Mouse (Mus musculus) midbrain, embryonic 14.5 days (tissue): ENCODE measurements at regions not wholly inside any gene's neighbourhood (a gene's known extent, or its start where the extent isn't known, plus 50 kb on each side); places are given as distances from the start of the nearest gene placed in this dataset.
A peak's percentile ranks its signal among the peaks of the same experiment; 100 is the strongest.

Experiments
- ATAC-seq: fragments of 200-750 bp; cut with Nextera tagmentation; 2 replicates; pipeline ENCODE4 v1.8.0; 2017; ENCODE audit warnings: moderate number of reproducible peaks, moderate library complexity; ENCODE audit not compliant: low FRiP score, low TSS enrichment
- DNase-seq: peaks from one replicate; pipeline ENCODE4 v3.0.0-alpha.2; 2015
- H3K27ac ChIP-seq: fragments of 300-500 bp; sonication (generic); replicated peaks from 2 replicates; pipeline ENCODE4 v1.5.1; 2014; ENCODE audit warnings: mild to moderate bottlenecking, low read depth, low read length, moderate library complexity
- H3K27me3 ChIP-seq: fragments of 300-500 bp; sonication (generic); 2 replicates; pipeline ENCODE4 v1.6.1; 2014; ENCODE audit warnings: low read length, control low read depth, mixed read lengths; ENCODE audit not compliant: control insufficient read depth, insufficient read depth
- H3K36me3 ChIP-seq: fragments of 300-500 bp; sonication (generic); 2 replicates; pipeline ENCODE4 v1.6.1; 2014; ENCODE audit warnings: low read length, control low read depth; ENCODE audit not compliant: control insufficient read depth, insufficient read depth
- H3K4me1 ChIP-seq: fragments of 300-500 bp; sonication (generic); 2 replicates; pipeline ENCODE4 v1.6.1; 2014; ENCODE audit warnings: mild to moderate bottlenecking, antibody characterized with exemption, low read length, control low read depth; ENCODE audit not compliant: control insufficient read depth, insufficient read depth
- H3K4me2 ChIP-seq: fragments of 300-500 bp; sonication (generic); 2 replicates; pipeline ENCODE4 v1.6.1; 2014; ENCODE audit warnings: mild to moderate bottlenecking, low read length, moderate library complexity
- H3K4me3 ChIP-seq: fragments of 300-500 bp; sonication (generic); replicated peaks from 2 replicates; pipeline ENCODE4 v1.5.1; 2014; ENCODE audit warnings: low read depth, low read length
- H3K9ac ChIP-seq: fragments of 300-500 bp; sonication (generic); replicated peaks from 2 replicates; pipeline ENCODE4 v1.6.1; 2014; ENCODE audit warnings: mild to moderate bottlenecking, low read length, moderate library complexity
- H3K9me3 ChIP-seq: fragments of 300-500 bp; sonication (generic); 2 replicates; pipeline ENCODE4 v1.6.1; 2016; ENCODE audit warnings: low read length, control low read depth, mixed read lengths; ENCODE audit not compliant: control insufficient read depth
- whole genome bisulfite sequencing: fragments of 180-500 bp; shearing (Covaris S2); extraction: QIAGEN DNeasy Blood & Tissue Kit; methylation state at CpG from one replicate; pipeline ENCODE4 v1.1.7; 2014; 5-methylcytosine and 5-hydroxymethylcytosine counted together

DNA sequence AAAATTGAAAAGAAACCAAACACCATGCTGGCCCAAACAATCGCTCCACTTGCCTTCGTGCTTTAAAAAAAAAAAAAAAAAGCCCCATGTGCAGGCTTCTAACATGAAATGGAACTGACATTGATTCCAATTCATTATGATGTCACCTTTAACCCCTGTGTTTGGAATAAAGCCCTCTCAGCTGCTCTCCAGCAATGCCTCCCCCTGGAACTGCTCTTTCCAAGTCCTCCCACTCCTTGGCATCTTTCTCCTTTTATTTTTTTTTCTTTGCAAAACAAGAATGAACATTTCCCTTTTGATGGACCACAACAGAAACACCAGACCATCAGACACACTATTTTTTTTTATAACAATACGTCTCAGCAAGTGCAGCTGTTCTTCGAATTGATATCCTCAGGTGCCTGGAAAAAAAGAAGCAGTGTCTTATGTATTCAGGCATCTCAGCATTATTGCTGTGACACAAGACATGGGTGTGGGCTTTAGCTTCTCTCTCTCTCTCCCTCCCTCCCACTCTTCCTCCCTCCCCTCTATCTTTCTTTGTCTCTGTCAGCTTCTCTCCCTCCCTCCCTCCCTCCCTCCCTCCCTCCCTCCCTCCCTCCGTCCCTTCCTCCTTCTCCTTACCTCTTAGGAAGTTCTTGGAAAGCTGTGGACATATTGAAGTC lies 152.3 kb upstream of the Pitrm1 start:
- Histone ChIP-seq H3K36me3 (no peaks in the 10 kb centered on the region), H3K9me3 (no peaks in the 10 kb centered on the region), H3K27me3 (no peaks in the 10 kb centered on the region), H3K4me2 (no peak overlapping the region), H3K27ac (no peak overlapping the region), H3K4me1 (no peaks in the 10 kb centered on the region), H3K9ac (no peak overlapping the region), H3K4me3 (no peak overlapping the region)
- 23% methylated on average over 4 of the region's 5 CpGs for WGBS
- DNase-seq, result no peak
- ATAC-seq, result no peak

DNA sequence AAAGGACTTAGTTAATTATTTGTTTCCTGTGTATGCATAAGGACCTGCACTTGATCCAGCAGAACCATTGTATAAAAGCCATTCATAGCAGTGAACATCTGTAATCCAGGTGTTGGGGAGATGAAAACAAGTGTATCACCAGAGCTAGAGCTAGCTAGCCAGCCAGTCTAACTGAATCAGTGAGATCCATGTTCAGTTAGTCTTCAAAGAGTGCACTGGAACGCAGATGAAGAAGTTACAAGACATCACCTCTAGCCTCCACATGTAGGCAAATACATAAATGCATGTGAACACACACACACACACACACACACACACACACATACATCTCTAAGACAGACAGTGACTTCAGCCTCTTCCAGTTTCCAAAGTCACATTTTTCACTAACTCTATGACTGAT lies 150.3 kb upstream of the Pitrm1 start:
- H3K4me3 ChIP-seq, result no peak overlapping the region
- H3K4me2 ChIP-seq, result no peak overlapping the region
- no peaks in the 10 kb centered on the region for H3K9me3 ChIP-seq
- no peaks in the 10 kb centered on the region for H3K36me3 ChIP-seq
- no peaks in the 10 kb centered on the region for H3K27me3 ChIP-seq
- WGBS, result 97% methylated on average over 1 of the region's 1 CpGs
- no peak for DNase-seq
- no peak for ATAC-seq
- H3K9ac ChIP-seq, result no peak overlapping the region
- H3K27ac ChIP-seq, result no peak overlapping the region
- no peaks in the 10 kb centered on the region for H3K4me1 ChIP-seq

GRCm38 (mm10) chr13:6431821-6432220 lies 116.1 kb upstream of the Pitrm1 start:
- Histone ChIP-seq H3K27ac (no peak overlapping the region), H3K4me2 (no peak overlapping the region), H3K9me3 (no peaks in the 10 kb centered on the region), H3K4me3 (no peak overlapping the region), H3K4me1 (no peaks in the 10 kb centered on the region), H3K36me3 (no peaks in the 10 kb centered on the region), H3K27me3 (no peaks in the 10 kb centered on the region), H3K9ac (no peak overlapping the region)
- no peak for DNase-seq
- 81% methylated on average over 4 of the region's 4 CpGs for WGBS
- no peak for ATAC-seq

- H3K4me3 ChIP-seq, result no peak overlapping the region
- no peak overlapping the region for H3K27ac ChIP-seq
- H3K4me2 ChIP-seq, result no peak overlapping the region
- no peak overlapping the region for H3K9ac ChIP-seq
- no peaks in the 10 kb centered on the region for H3K4me1 ChIP-seq
- no peaks in the 10 kb centered on the region for H3K36me3 ChIP-seq
- H3K27me3 ChIP-seq, result no peaks in the 10 kb centered on the region
- no peak for DNase-seq
- ATAC-seq, result no peak
- H3K9me3 ChIP-seq, result no peaks in the 10 kb centered on the region
Measured at GRCm38 (mm10) chr13:6446976-6447375, 101.0 kb upstream of the Pitrm1 start.

DNA sequence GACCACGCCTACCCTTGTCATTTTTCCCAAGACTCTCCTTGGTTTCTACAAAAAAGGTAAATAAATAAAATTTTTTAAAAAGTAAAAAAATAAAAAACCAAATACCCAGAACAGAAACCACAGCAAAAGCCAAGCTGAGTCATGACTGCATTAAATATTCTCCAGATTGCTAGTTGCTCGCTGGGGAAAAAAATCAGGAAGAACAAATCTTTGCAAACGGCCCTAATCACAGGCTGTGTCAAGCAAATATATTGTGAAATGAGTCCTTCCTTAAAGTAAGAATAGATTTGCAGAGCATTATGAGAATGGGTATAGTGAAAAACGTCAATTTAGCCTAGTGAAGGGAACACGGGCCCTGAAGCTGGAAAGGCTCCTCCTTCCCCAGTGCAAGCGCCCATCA lies 86.6 kb upstream of the Pitrm1 start:
- H3K4me2 ChIP-seq, result no peak overlapping the region
- no peaks in the 10 kb centered on the region for H3K9me3 ChIP-seq
- 86% methylated on average over 6 of the region's 6 CpGs for WGBS
- H3K9ac ChIP-seq, result no peak overlapping the region
- no peaks in the 10 kb centered on the region for H3K4me1 ChIP-seq
- H3K36me3 ChIP-seq, result no peaks in the 10 kb centered on the region
- H3K27me3 ChIP-seq, result no peaks in the 10 kb centered on the region
- H3K27ac ChIP-seq, result no peak overlapping the region
- no peak for DNase-seq
- no peak for ATAC-seq
- H3K4me3 ChIP-seq, result no peak overlapping the region

GRCm38 (mm10) chr13:6465911-6466419 lies 82.0 kb upstream of the Pitrm1 start:
- Histone ChIP-seq H3K36me3 (no peaks in the 10 kb centered on the region), H3K4me3 (no peak overlapping the region), H3K27ac (no peak overlapping the region), H3K4me2 (no peak overlapping the region), H3K9me3 (no peaks in the 10 kb centered on the region), H3K27me3 (no peaks in the 10 kb centered on the region), H3K4me1 (peaks cover 12% of the 10 kb centered on the region; the same call in 1 of the 2 replicates), H3K9ac (no peak overlapping the region)
- DNase-seq (no peak), ATAC-seq (no peak)
- WGBS, result 20% methylated on average over 9 of the region's 9 CpGs

DNA sequence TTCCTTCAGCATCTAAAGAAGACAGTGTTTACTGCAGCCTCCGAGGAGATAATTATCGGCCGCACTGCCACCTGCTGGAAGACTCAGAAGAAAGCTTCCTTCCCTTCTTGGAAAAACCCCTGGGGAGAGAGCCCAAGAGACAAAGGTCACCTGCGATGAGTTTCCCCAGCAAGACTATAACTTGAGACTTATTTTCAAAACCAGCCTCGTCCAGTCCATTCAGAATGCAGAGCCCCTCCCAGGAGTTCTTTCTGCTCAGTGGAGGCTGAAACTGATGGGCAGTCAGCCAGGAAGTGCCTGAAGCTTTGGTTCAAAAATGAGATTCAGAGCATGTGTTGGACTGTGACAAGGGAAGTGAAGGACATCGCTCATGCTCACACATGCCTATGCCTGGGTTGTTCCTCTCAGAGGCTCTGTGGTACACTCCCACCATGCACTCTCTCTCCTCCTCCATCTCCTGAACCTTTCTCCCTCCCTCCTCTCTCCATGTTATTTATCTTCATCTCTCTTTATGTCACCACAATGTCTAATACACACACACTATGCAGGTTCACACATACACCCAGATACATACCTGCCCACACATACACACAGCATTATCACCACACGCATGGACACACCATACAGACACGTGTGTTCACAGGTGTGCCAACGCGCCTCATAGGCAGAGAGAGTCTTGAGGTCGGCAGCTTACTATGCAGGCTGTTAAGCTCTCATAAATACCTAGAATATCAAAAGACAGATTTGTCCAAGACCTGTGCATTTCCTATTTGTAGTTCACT lies 78.3 kb upstream of the Pitrm1 start:
- H3K4me1 ChIP-seq, result peaks cover 30% of the 10 kb centered on the region
- H3K27ac ChIP-seq, result no peak overlapping the region
- H3K36me3 ChIP-seq, result no peaks in the 10 kb centered on the region
- ATAC-seq (no peak), DNase-seq (peak; percentile 80)
- no peaks in the 10 kb centered on the region for H3K27me3 ChIP-seq
- H3K9ac ChIP-seq, result no peak overlapping the region
- no peak overlapping the region for H3K4me3 ChIP-seq
- H3K9me3 ChIP-seq, result no peaks in the 10 kb centered on the region
- WGBS, result 57% methylated on average over 11 of the region's 11 CpGs
- H3K4me2 ChIP-seq, result no peak overlapping the region

- Histone ChIP-seq H3K4me3 (no peak overlapping the region), H3K9ac (no peak overlapping the region), H3K27me3 (no peaks in the 10 kb centered on the region), H3K4me2 (no peak overlapping the region), H3K36me3 (no peaks in the 10 kb centered on the region), H3K4me1 (peaks cover 30% of the 10 kb centered on the region), H3K9me3 (no peaks in the 10 kb centered on the region), H3K27ac (no peak overlapping the region)
- 51% methylated on average over 15 of the region's 15 CpGs for WGBS
- peak; percentile 42 for DNase-seq
- no peak for ATAC-seq
Measured at GRCm38 (mm10) chr13:6470286-6471103, 77.5 kb upstream of the Pitrm1 start.
